Mouse (Mus musculus) kidney, postnatal 14 days (tissue): ENCODE measurements at regions not wholly inside any gene's neighbourhood (a gene's known extent, or its start where the extent isn't known, plus 50 kb on each side); places are given as distances from the start of the nearest gene placed in this dataset.
A peak's percentile ranks its signal among the peaks of the same experiment; 100 is the strongest.

ENCODE experiments used
- DNase-seq: peaks from one replicate; pipeline ENCODE4 v3.0.0; 2022; ENCODE audit warnings: mixed read lengths

DNA sequence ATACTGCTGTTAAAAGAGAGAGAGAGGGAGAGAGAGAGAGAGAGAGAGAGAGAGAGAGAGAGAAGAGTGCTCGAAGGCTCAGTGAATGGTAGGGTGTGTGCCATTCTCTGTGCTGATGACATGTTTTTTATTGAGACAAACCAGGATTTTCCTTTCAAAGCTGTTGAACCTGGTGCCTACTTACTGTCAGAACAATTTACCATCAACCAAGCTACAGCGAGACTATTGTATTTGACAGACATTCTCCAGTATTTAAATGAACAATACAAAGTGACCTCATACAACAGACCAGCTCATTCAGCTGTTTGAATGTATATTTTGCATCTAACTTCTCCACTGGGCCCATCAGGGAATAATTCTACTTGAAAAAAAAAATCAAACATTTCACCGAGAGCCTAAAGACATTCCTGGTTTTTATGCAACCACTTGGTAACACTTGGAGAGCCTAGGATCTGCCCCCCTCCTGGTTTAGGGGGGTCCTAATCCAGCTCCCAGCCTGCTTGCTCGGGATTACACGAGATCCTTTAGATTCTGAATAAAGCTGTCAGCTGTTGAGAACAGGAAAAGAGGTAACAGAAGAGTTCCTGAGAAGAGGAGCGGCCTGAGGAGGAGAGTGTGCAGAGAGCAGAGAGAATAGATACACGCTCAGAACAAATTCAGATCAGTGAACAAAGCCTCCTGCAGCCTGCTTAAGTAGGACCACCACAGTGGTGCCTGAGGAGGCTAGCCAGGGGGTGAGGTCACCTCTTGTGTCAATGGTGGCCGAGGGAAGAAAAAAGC lies 117.3 kb downstream of the Anapc10 start:
- no peak for DNase-seq

DNA sequence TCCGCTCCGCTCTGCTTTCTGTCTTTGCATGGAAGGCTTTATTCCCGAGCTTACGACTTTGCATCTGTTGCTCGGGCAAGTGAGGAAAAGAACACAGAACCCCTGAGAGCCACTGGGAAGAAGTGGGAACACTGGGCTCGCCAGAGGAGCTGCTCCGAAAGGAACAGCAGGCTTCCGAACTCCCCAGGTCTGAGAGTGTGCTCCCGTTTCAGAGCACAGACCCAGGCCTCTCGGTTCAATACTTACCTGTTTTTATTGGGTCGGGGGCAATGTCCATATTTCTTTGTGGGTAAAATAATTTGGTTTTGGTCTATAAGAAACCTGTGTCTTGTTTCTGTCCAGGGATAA lies 117.9 kb downstream of the Anapc10 start:
- DNase-seq, result no peak

DNA sequence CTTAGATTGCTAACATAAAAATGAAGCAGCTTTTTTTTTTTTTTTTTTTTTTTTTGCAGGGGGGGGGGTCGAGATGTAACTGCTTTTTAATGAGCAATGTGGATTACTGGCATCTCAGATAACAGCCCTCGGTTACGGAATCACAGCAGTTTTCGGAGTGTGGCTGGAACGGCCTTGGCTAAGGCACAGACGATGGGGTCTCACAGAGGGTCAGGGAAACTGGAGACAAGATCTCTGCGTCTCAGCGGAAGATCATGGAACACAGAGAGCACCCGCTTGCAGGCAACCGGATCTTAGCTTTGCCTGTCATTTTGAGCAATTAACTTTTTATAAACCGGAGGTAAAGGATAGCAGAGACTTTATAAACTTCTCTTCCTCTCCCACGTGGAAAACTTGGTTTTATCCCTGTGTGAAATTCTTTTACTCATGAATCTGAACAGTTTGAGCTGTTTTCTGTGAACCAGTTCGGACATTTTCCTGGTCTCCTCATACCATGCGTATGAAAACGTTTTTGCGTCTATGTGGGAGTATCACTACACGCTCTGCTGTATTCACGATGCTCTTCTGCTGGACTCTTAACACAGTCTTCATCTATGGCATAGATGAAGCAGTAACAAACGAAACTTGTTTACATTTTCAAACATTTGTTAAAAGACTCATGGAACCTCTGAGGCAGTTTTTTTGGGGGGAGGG lies 118.5 kb downstream of the Anapc10 start:
- no peak for DNase-seq

DNA sequence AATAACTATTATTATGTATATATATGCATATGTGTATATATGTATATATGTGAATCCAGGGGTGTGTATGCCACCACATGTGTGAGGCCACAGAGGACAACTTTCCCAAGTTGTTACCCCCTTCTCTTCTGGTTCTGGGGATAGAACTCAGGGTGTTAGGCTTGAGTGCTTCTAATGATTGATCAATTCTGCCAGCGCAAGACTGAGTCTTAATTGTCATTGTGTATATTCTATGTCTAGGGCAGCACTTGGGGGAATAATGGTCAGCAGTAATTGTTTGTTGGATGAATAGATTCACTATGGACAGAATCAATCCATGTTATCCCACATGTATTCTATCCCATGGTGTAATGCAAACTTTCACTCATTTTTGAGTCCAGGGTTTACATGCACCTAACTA lies 127.3 kb downstream of the Anapc10 start:
- DNase-seq, result no peak

DNA sequence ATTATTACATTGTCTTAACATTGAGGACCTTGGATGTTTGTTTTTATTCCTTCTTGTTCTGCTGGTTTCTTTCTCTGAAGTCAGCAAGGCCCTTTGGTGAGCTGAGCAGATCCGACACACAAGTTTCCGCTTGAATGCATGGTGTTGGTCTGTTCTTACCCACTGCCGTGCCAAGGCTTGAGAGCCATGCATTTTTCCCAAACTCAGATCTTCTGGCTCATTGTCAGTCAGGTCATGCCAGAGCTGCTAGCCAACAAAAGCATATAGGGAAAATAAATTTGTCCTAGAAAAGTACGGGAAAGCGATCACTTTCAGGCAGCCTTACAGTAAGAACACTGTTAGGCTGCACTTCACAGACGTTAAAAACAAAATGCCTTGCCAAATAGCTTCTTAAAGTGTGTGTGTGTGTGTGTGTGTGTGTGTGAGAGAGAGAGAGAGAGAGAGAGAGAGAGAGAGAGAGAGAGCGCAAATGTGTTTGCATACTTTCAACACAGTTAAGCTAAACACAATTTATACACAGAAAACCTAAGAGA lies 138.4 kb downstream of the Anapc10 start:
- DNase-seq, result no peak

DNA sequence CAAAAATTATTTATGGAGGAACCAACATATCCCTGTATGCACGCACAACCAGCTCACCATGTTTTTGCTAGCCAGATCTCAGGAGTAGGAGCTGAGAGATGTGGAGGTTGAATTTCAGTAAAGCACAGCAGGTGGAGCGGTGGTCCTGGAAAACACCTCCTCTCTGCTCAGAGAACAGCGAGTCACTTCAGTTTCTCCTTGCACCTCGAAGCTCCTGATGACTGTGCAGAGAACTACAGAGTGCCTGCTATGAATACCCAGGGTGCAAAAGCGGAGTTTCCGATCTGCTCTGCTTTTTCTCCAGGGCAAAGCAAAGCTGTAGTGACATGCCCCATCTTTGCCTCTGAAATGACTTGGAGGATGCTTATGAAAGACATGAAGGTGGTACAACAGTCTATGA lies 138.9 kb downstream of the Anapc10 start:
- DNase-seq, result no peak

DNA sequence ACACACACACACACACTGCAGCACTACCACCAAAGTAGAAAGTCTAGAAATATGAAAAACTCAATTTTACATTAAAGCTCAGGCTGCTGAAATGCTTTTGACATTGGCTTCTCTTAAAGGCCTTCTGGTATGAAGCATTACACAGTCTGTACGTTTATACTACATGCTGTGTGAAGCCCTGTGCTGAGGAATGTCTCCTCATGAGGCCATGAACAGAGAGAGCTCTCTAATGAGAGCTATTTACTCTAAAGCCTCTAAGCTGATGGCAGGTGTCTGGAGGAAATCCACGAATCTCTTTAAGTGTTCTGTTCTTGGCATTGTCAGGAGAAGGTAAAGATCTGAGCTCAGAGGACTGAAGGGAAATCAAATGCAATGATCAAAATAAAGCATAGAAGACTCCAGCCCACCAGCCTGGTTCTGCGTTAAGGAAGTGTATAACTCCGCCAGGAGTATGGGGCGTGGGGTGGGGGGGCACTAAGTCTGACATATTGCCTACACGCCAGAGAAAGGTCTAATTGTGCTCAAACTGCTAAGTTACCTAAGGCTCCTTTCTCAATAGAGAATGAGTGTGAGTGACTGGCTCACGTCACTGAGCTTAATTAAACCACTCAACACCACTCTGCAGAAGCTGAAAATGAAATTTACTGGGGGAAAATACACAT lies 160.9 kb downstream of the Anapc10 start:
- DNase-seq, result no peak

DNA sequence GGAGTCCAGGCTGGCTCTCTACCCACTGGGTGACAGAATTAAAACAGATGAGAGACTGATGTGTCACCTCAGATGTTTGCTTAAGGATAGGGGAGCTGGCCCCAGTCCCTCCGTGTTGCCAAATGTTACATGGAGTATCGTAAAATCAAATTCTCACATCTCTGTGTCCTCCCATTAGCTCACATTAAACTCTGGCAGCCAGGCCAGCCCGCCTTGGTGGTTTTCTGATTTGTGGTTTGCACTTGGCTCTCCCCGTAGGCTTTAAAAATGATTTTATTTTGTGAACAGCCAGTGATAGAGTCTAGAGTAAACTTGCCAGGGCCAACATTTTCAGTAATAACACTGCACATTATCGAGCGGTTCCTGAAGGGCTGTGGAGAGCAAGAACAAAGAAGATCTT lies 149.8 kb downstream of the Hhip start:
- peak; percentile 7 for DNase-seq
